8 mouse cellular contexts compared by ENCODE assay signal in the genomic region with DNA sequence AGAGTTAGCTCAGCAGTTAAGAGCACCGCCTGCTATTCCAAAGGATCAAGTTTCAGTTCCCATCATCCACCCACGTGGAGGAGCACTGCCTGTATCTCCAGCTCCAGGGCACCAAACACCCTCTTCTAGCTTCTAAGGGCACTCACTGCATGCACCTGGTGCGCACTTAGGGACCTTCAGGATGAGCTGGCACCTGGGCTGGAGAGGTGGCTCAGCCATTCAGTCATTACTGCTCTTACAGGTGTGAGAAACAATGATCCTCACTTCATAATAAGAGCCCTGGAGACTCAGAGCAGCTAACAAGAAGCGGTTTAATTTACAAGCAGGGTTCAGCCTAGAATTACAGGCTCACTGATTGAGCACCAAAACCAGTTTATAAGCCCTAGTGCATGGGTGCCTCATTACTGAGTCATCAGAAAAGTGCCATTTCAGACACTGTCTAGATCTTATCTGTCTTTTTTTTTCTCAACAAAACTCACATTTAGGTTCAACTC. TPM values are rescaled to one million over a fixed set of nuclear protein-coding genes. Genes with fewer than 3 reads are reported as not detected.
A peak's percentile ranks its signal among the peaks of the same experiment; 100 is the strongest.
DNase-seq lines count a peak whose midpoint lies in the region; ATAC-seq lines count a peak whose summit lies in the region.

No protein-coding gene starts in this region.

- H3K4me2 ChIP-seq in midbrain, embryonic 11.5 days = peak overlapping the region; percentile 10; the same call in 1 of the 2 replicates
- no peak overlapping the region for H3K4me2 ChIP-seq in midbrain, embryonic 13.5 days (replicated peaks)
- peak overlapping the region; percentile 38; the same call in 1 of the 2 replicates for H3K4me2 ChIP-seq in kidney, embryonic 14.5 days (replicated peaks; ENCODE audit: low read depth, low read length)

- H3K9me3 ChIP-seq in midbrain, embryonic 11.5 days (ENCODE audit: control insufficient read depth, low read length) = no peaks in the 10 kb centered on the region
- H3K9me3 ChIP-seq in midbrain, embryonic 13.5 days = no peaks in the 10 kb centered on the region
- H3K9me3 ChIP-seq in kidney, embryonic 14.5 days (ENCODE audit: control insufficient read depth, low read length) = no peaks in the 10 kb centered on the region

- H3K4me3 ChIP-seq in midbrain, embryonic 11.5 days (ENCODE audit: low read depth, low read length) = no peak overlapping the region
- H3K4me3 ChIP-seq in midbrain, embryonic 13.5 days (replicated peaks) = no peak overlapping the region
- no peak overlapping the region for H3K4me3 ChIP-seq in kidney, embryonic 14.5 days (ENCODE audit: low read length)

- H3K27me3 ChIP-seq in midbrain, embryonic 11.5 days (ENCODE audit: control insufficient read depth, insufficient read depth, low read length) = no peaks in the 10 kb centered on the region
- no peaks in the 10 kb centered on the region for H3K27me3 ChIP-seq in midbrain, embryonic 13.5 days
- no peaks in the 10 kb centered on the region for H3K27me3 ChIP-seq in kidney, embryonic 14.5 days (ENCODE audit: control insufficient read depth, insufficient read depth, low read length)

- H3K27ac ChIP-seq in midbrain, embryonic 11.5 days (ENCODE audit: low read depth, low read length) = no peak overlapping the region
- H3K27ac ChIP-seq in midbrain, embryonic 13.5 days = no peak overlapping the region
- no peak overlapping the region for H3K27ac ChIP-seq in kidney, embryonic 14.5 days (ENCODE audit: low read depth, low read length)

- 0 out of 2 replicates have a peak, but pooled peaks cover 3% of the 10 kb centered on the region for H3K4me1 ChIP-seq in midbrain, embryonic 11.5 days (ENCODE audit: control insufficient read depth, insufficient read depth, low read length)
- H3K4me1 ChIP-seq in midbrain, embryonic 13.5 days (replicated peaks) = 0 out of 2 replicates have a peak, but pooled peaks cover 4% of the 10 kb centered on the region
- no peaks in the 10 kb centered on the region for H3K4me1 ChIP-seq in kidney, embryonic 14.5 days (ENCODE audit: control insufficient read depth, insufficient read depth, low read length)

- WGBS in midbrain, embryonic 11.5 days = 2% methylated on average over 4 of the region's 4 CpGs
- WGBS in midbrain, embryonic 13.5 days = 2% methylated on average over 4 of the region's 4 CpGs
- 3% methylated on average over 4 of the region's 4 CpGs for WGBS in kidney, embryonic 14.5 days

- peak; percentile 89 for DNase-seq in midbrain, embryonic 11.5 days (ENCODE audit: low spot score, missing footprints)
- peak; percentile 25 for DNase-seq in retina, postnatal 1 day
- no peak for DNase-seq in cerebellum, adult 18-20 months
- DNase-seq in cerebellum, postnatal 36 days = no peak
- DNase-seq in layer of hippocampus, adult 9-11 months = no peak

- H3K9ac ChIP-seq in midbrain, embryonic 11.5 days (ENCODE audit: low read length) = no peak overlapping the region
- no peak overlapping the region for H3K9ac ChIP-seq in midbrain, embryonic 13.5 days (replicated peaks)
- H3K9ac ChIP-seq in kidney, embryonic 14.5 days (ENCODE audit: low read depth, low read length) = no peak overlapping the region

- no peak for ATAC-seq in midbrain, embryonic 11.5 days (ENCODE audit: low FRiP score)
- no peak for ATAC-seq in midbrain, embryonic 13.5 days
- ATAC-seq in common myeloid progenitor, adult 5-6 weeks (replicated peaks; ENCODE audit: low read depth, poor library complexity, severe bottlenecking) = peak; percentile 42; the same call in 1 of the 2 replicates
- 0 out of 2 replicates have a peak, but pooled peaks have one; percentile 72 for ATAC-seq in kidney, embryonic 14.5 days (ENCODE audit: low FRiP score, low TSS enrichment)

- no peaks in the 10 kb centered on the region for H3K36me3 ChIP-seq in midbrain, embryonic 11.5 days (ENCODE audit: control insufficient read depth, insufficient read depth, low read length)
- no peaks in the 10 kb centered on the region for H3K36me3 ChIP-seq in midbrain, embryonic 13.5 days
- no peaks in the 10 kb centered on the region for H3K36me3 ChIP-seq in kidney, embryonic 14.5 days (ENCODE audit: control insufficient read depth, insufficient read depth, low read length)

RNA-seq across cellular contexts. Expression of a gene that starts 37.7 kb away (rescaled TPM):
- polyA plus RNA-seq in midbrain, embryonic 11.5 days (2014; fragmentation: Nextera tagmentation; extraction: Ambion mirVana) = 26.9 and 31.4 TPM in 2 replicates
- polyA plus RNA-seq in midbrain, embryonic 13.5 days (2015; fragmentation: Nextera tagmentation; extraction: Ambion mirVana) = 14.8 and 20.5 TPM in 2 replicates
- total RNA-seq in common myeloid progenitor, adult 5-6 weeks (2017) = 72.9 and 102 TPM in 2 replicates
- polyA plus RNA-seq in kidney, embryonic 14.5 days (2014; fragmentation: Nextera tagmentation; extraction: Ambion mirVana) = 26.1 and 32.1 TPM in 2 replicates

RNA-seq across cellular contexts. Expression of a gene that starts 38.8 kb away (rescaled TPM):
- 14.9 and 15.9 TPM in 2 replicates for polyA plus RNA-seq in midbrain, embryonic 11.5 days (2014; fragmentation: Nextera tagmentation; extraction: Ambion mirVana)
- polyA plus RNA-seq in midbrain, embryonic 13.5 days (2015; fragmentation: Nextera tagmentation; extraction: Ambion mirVana) = 8.4 and 9.1 TPM in 2 replicates
- 15.0 and 15.3 TPM in 2 replicates for total RNA-seq in common myeloid progenitor, adult 5-6 weeks (2017)
- polyA plus RNA-seq in kidney, embryonic 14.5 days (2014; fragmentation: Nextera tagmentation; extraction: Ambion mirVana) = 5.2 and 12.1 TPM in 2 replicates

Comparison
In these comparisons a context has a peak if more than half of its experiments do, and no peak if none do; other contexts are left out.
1. ATAC-seq: peak in common myeloid progenitor, adult 5-6 weeks (single experiment) and kidney, embryonic 14.5 days (single experiment); none in midbrain, embryonic 11.5 days (single experiment) and midbrain, embryonic 13.5 days (single experiment).
2. DNase-seq: peak in midbrain, embryonic 11.5 days (single experiment) and retina, postnatal 1 day (single experiment); none in cerebellum, adult 18-20 months (0 of 2), cerebellum, postnatal 36 days (0 of 2) and layer of hippocampus, adult 9-11 months (single experiment).